Mouse (Mus musculus) layer of hippocampus, adult 18-20 months (tissue): Measurements from ENCODE around the gene Chrnd. TPM values are rescaled to one million over a fixed set of nuclear protein-coding genes. Genes with fewer than 3 reads are reported as not detected.

Source experiments
- DNase-seq, 2 experiments: peaks; one replicate each; pipeline ENCODE4 v3.0.0; 2022; ENCODE audit warnings: low spot score in 2 of 2
- total RNA-seq, 2 experiments: library from RNA; stranded (reverse); gene quantifications; 2 replicates each; pipeline ENCODE4 v1.2.3; 2021

The Chrnd gene
- total RNA-seq, 2 experiments from 2014 or later: not detected

- no peak for DNase-seq
These were observed 6.2 kb upstream of the Chrnd start for GRCm38 (mm10) chr1:87183998-87184750.

GRCm38 (mm10) chr1:87184751-87185139 is 5.7 kb upstream of the Chrnd start:
- DNase-seq: peak; percentile 40 to 77

- DNase-seq: no peak
These were observed 4.9 kb upstream of the Chrnd start for GRCm38 (mm10) chr1:87185526-87185925.

- no peak for DNase-seq
These were observed 4.0 kb upstream of the Chrnd start for GRCm38 (mm10) chr1:87186261-87187036.

GRCm38 (mm10) chr1:87187037-87187355 is 3.4 kb upstream of the Chrnd start:
- DNase-seq: peak; percentile 39 to 80

GRCm38 (mm10) chr1:87197296-87197695 is 6.9 kb downstream of the Chrnd start:
- DNase-seq: no peak

GRCm38 (mm10) chr1:87198119-87199065 is 8.0 kb downstream of the Chrnd start:
- DNase-seq: no peak

- DNase-seq: no peak
These were observed 10.4 kb downstream of the Chrnd start for GRCm38 (mm10) chr1:87200811-87201210.

GRCm38 (mm10) chr1:87201848-87202247 is 11.4 kb downstream of the Chrnd start:
- DNase-seq: no peak

- no peak for DNase-seq
These were observed 13.4 kb downstream of the Chrnd start for GRCm38 (mm10) chr1:87203779-87204178.

- DNase-seq: no peak
These were observed 14.1 kb downstream of the Chrnd start, which contains the start of gene Chrng for GRCm38 (mm10) chr1:87204465-87204864. Gene Chrng (plus strand): TSS chr1:87204657.

- DNase-seq: no peak
These were observed 14.6 kb downstream of the Chrnd start for GRCm38 (mm10) chr1:87205038-87205437.

- DNase-seq: no peak
These were observed 15.1 kb downstream of the Chrnd start for GRCm38 (mm10) chr1:87205502-87205901.

- no peak for DNase-seq
These were observed 15.9 kb downstream of the Chrnd start for GRCm38 (mm10) chr1:87206339-87206738.

- no peak for DNase-seq
These were observed 21.0 kb downstream of the Chrnd start for GRCm38 (mm10) chr1:87211431-87211830.

- DNase-seq: peak; percentile 90 to 93
These were observed 23.6 kb downstream of the Chrnd start, which contains the start of gene Eif4e2 for GRCm38 (mm10) chr1:87213735-87214704. Gene Eif4e2 (plus strand): TSS chr1:87213914.

GRCm38 (mm10) chr1:87214748-87215147 is 24.3 kb downstream of the Chrnd start:
- DNase-seq: no peak

- DNase-seq: no peak
These were observed 27.5 kb downstream of the Chrnd start for GRCm38 (mm10) chr1:87217938-87218337.

GRCm38 (mm10) chr1:87225739-87226138 is 35.3 kb downstream of the Chrnd start:
- no peak for DNase-seq
